Mouse (Mus musculus): ENCODE results near the gene Eif2b3. TPM values are rescaled to one million over a fixed set of nuclear protein-coding genes. Genes with fewer than 3 reads are reported as not detected.

Eif2b3 gene
- total and polyA plus RNA-seq, 3 experiments: 49.9 to 96.2 (median 84.9) TPM

GRCm38 (mm10) chr4:117031105-117031504, 11.9 kb downstream of the Eif2b3 start:
- no peak overlapping the region for H3K27ac ChIP-seq (ENCODE audit: insufficient read depth, low read depth)
- H3K4me1 ChIP-seq (ENCODE audit: control insufficient read depth in 1 of 2, insufficient read depth in 2 of 2): no peaks in the 10 kb centered on the region
- in situ Hi-C loops (cut with MboI; ENCODE audit: low pct_ligation_motif_present, low pct_unique_long_range_greater_than_20kb, low sequenced_read_pairs) (no loop called here), dilution Hi-C loops (cut with MboI; ENCODE audit: extremely low pct_ligation_motif_present, extremely low pct_unique_long_range_greater_than_20kb, low sequenced_read_pairs) (no loop called here)
- H3K79me2 ChIP-seq (replicated peaks; ENCODE audit: control insufficient read depth, extremely low read depth, insufficient read depth, poor library complexity, severe bottlenecking): peaks cover 5% of the 10 kb centered on the region; the same call in 1 of the 2 replicates
- no peak overlapping the region for H3K4me2 ChIP-seq (ENCODE audit: insufficient read depth, low read depth, poor library complexity, severe bottlenecking)
- no peaks in the 10 kb centered on the region for H3K9me3 ChIP-seq (replicated peaks; ENCODE audit: low read length)
- TF ChIP-seq RAD21 (IDR thresholded peaks at IDR 0.05; ENCODE audit: low read depth, low read length) (peak; percentile 44), CHD2 (IDR thresholded peaks at IDR 0.05; ENCODE audit: low read length) (no peak), POLR2A (IDR thresholded peaks at IDR 0.05; ENCODE audit: low read depth, low read length) (no peak), CTCF (conservative IDR thresholded peaks at IDR 0.05 in 1 of 2, IDR thresholded peaks at IDR 0.05 in 1 of 2; ENCODE audit: low read depth in 2 of 2, low read length in 2 of 2) (peak in 1 of 2 experiments; percentile 61; a peak in 2 of 4 replicates), MAFK (IDR thresholded peaks at IDR 0.05; ENCODE audit: insufficient replicate concordance, low read length) (no peak)
- H3K9ac ChIP-seq (ENCODE audit: insufficient read depth, low read depth): no peak overlapping the region
- peaks cover 22 to 78% of the 10 kb centered on the region in 2 experiments for H3K36me3 ChIP-seq (replicated peaks in 1 of 2; ENCODE audit: control insufficient read depth in 1 of 2, insufficient read depth in 1 of 2, low read length in 1 of 2)
- peak; percentile 33 for DNase-seq (ENCODE audit: extremely low read depth)
- no peak overlapping the region for H3K4me3 ChIP-seq (replicated peaks in 1 of 3; ENCODE audit: low read depth in 2 of 3, low read length in 2 of 3, poor library complexity in 1 of 3)
- no peaks in the 10 kb centered on the region for H3K27me3 ChIP-seq (replicated peaks)

GRCm38 (mm10) chr4:117039925-117040687, 20.9 kb downstream of the Eif2b3 start:
- H3K79me2 ChIP-seq (replicated peaks; ENCODE audit: control insufficient read depth, extremely low read depth, insufficient read depth, poor library complexity, severe bottlenecking): peaks cover 3% of the 10 kb centered on the region
- dilution Hi-C loops (cut with MboI; ENCODE audit: extremely low pct_ligation_motif_present, extremely low pct_unique_long_range_greater_than_20kb, low sequenced_read_pairs): no loop called here
- 0 out of 4 replicates have a peak, but pooled peaks cover 0 to 2% of the 10 kb centered on the region in 2 experiments for H3K4me1 ChIP-seq (ENCODE audit: control insufficient read depth in 1 of 2, insufficient read depth in 2 of 2)
- H3K27ac ChIP-seq (ENCODE audit: insufficient read depth, low read depth): no peak overlapping the region
- TF ChIP-seq IRF4 (IDR thresholded peaks at IDR 0.05; ENCODE audit: low read depth, low read length) (no peak), USF2 (conservative IDR thresholded peaks at IDR 0.05; ENCODE audit: low read depth, low read length) (no peak), MYC (IDR thresholded peaks at IDR 0.05; ENCODE audit: low read depth, low read length) (no peak), CHD1 (IDR thresholded peaks at IDR 0.05; ENCODE audit: low read depth, low read length) (no peak), ZC3H11A (IDR thresholded peaks at IDR 0.05; ENCODE audit: low read depth, low read length) (no peak), RAD21 (IDR thresholded peaks at IDR 0.05; ENCODE audit: low read depth, low read length) (no peak), ETS1 (conservative IDR thresholded peaks at IDR 0.05; ENCODE audit: low read depth, low read length) (no peak), HCFC1 (IDR thresholded peaks at IDR 0.05; ENCODE audit: low read depth, low read length) (no peak), GABPA (IDR thresholded peaks at IDR 0.05; ENCODE audit: insufficient replicate concordance, low read depth, low read length) (no peak), NRF1 (IDR thresholded peaks at IDR 0.05; ENCODE audit: low read depth, low read length) (no peak), CTCF (conservative IDR thresholded peaks at IDR 0.05 in 1 of 2, IDR thresholded peaks at IDR 0.05 in 1 of 2; ENCODE audit: low read depth in 2 of 2, low read length in 2 of 2) (no peak)
- no peaks in the 10 kb centered on the region for H3K27me3 ChIP-seq (replicated peaks)
- no peak for DNase-seq (ENCODE audit: extremely low read depth)
- no peaks in the 10 kb centered on the region for H3K9me3 ChIP-seq (replicated peaks; ENCODE audit: low read length)
- peaks cover 19 to 78% of the 10 kb centered on the region in 2 experiments for H3K36me3 ChIP-seq (replicated peaks in 1 of 2; ENCODE audit: control insufficient read depth in 1 of 2, insufficient read depth in 1 of 2, low read length in 1 of 2)
- in situ Hi-C loops (cut with MboI; ENCODE audit: low pct_ligation_motif_present, low pct_unique_long_range_greater_than_20kb, low sequenced_read_pairs): no loop called here
- no peak overlapping the region for H3K9ac ChIP-seq (ENCODE audit: insufficient read depth, low read depth)
- H3K4me2 ChIP-seq (ENCODE audit: insufficient read depth, low read depth, poor library complexity, severe bottlenecking): no peak overlapping the region
- H3K4me3 ChIP-seq (replicated peaks in 1 of 3; ENCODE audit: low read depth in 2 of 3, low read length in 2 of 3, poor library complexity in 1 of 3): no peak overlapping the region
